Mouse (Mus musculus): Measurements from ENCODE around the gene Gm49358. TPM values are rescaled to one million over a fixed set of nuclear protein-coding genes. Genes with fewer than 3 reads are reported as not detected.
A peak's percentile ranks its signal among the peaks of the same experiment; 100 is the strongest.

Gm49358 gene
- polyA plus RNA-seq, 1 experiment from 2014 or later: not detected

- Histone ChIP-seq H3K27ac (replicated peaks in 1 of 2; ENCODE audit: control insufficient read depth in 1 of 2, insufficient read depth in 1 of 2, low read depth in 2 of 2, low read length in 2 of 2) (no peak overlapping the region), H3K4me2 (ENCODE audit: low read length) (no peak overlapping the region), H3K27me3 (ENCODE audit: control insufficient read depth, insufficient read depth, low read length) (no peaks in the 10 kb centered on the region), H3K4me3 (ENCODE audit: control insufficient read depth in 1 of 2, insufficient read depth in 1 of 2, low read depth in 1 of 2, low read length in 2 of 2) (no peak overlapping the region), H3K9me3 (ENCODE audit: control insufficient read depth, low read length) (no peaks in the 10 kb centered on the region), H3K4me1 (ENCODE audit: control insufficient read depth in 2 of 2, insufficient read depth in 2 of 2, low read length in 2 of 2) (no peaks in the 10 kb centered on the region), H3K9ac (ENCODE audit: low read length) (no peak overlapping the region), H3K36me3 (ENCODE audit: control insufficient read depth, insufficient read depth, low read length) (no peaks in the 10 kb centered on the region)
- 61% methylated on average over 6 of the region's 6 CpGs for WGBS
- ATAC-seq (ENCODE audit: insufficient number of reproducible peaks, insufficient read depth, low FRiP score, low read depth): no peak
Measured at GRCm38 (mm10) chr10:86755816-86756502, 7.8 kb upstream of the Gm49358 start.

GRCm38 (mm10) chr10:86757724-86758123, 6.0 kb upstream of the Gm49358 start:
- Histone ChIP-seq H3K36me3 (ENCODE audit: control insufficient read depth, insufficient read depth, low read length) (no peaks in the 10 kb centered on the region), H3K9ac (ENCODE audit: low read length) (no peak overlapping the region), H3K4me2 (ENCODE audit: low read length) (no peak overlapping the region), H3K9me3 (ENCODE audit: control insufficient read depth, low read length) (no peaks in the 10 kb centered on the region), H3K4me3 (ENCODE audit: control insufficient read depth in 1 of 2, insufficient read depth in 1 of 2, low read depth in 1 of 2, low read length in 2 of 2) (no peak overlapping the region), H3K27me3 (ENCODE audit: control insufficient read depth, insufficient read depth, low read length) (no peaks in the 10 kb centered on the region), H3K27ac (replicated peaks in 1 of 2; ENCODE audit: control insufficient read depth in 1 of 2, insufficient read depth in 1 of 2, low read depth in 2 of 2, low read length in 2 of 2) (no peak overlapping the region), H3K4me1 (ENCODE audit: control insufficient read depth in 2 of 2, insufficient read depth in 2 of 2, low read length in 2 of 2) (no peaks in the 10 kb centered on the region)
- 92% methylated on average over 1 of the region's 1 CpGs for WGBS
- no peak for ATAC-seq (ENCODE audit: insufficient number of reproducible peaks, insufficient read depth, low FRiP score, low read depth)

GRCm38 (mm10) chr10:86758211-86758610, 5.6 kb upstream of the Gm49358 start:
- no peak overlapping the region for H3K9ac ChIP-seq (ENCODE audit: low read length)
- no peaks in the 10 kb centered on the region for H3K4me1 ChIP-seq (ENCODE audit: control insufficient read depth in 2 of 2, insufficient read depth in 2 of 2, low read length in 2 of 2)
- 86% methylated on average over 6 of the region's 6 CpGs for WGBS
- H3K4me3 ChIP-seq (ENCODE audit: control insufficient read depth in 1 of 2, insufficient read depth in 1 of 2, low read depth in 1 of 2, low read length in 2 of 2): no peak overlapping the region
- H3K27me3 ChIP-seq (ENCODE audit: control insufficient read depth, insufficient read depth, low read length): no peaks in the 10 kb centered on the region
- H3K4me2 ChIP-seq (ENCODE audit: low read length): no peak overlapping the region
- H3K9me3 ChIP-seq (ENCODE audit: control insufficient read depth, low read length): no peaks in the 10 kb centered on the region
- no peak for ATAC-seq (ENCODE audit: insufficient number of reproducible peaks, insufficient read depth, low FRiP score, low read depth)
- no peak overlapping the region for H3K27ac ChIP-seq (replicated peaks in 1 of 2; ENCODE audit: control insufficient read depth in 1 of 2, insufficient read depth in 1 of 2, low read depth in 2 of 2, low read length in 2 of 2)
- H3K36me3 ChIP-seq (ENCODE audit: control insufficient read depth, insufficient read depth, low read length): no peaks in the 10 kb centered on the region

GRCm38 (mm10) chr10:86761236-86761635, 2.5 kb upstream of the Gm49358 start:
- ATAC-seq (ENCODE audit: insufficient number of reproducible peaks, insufficient read depth, low FRiP score, low read depth): 0 out of 2 replicates have a peak, but pooled peaks have one; percentile 13
- no peaks in the 10 kb centered on the region for H3K27me3 ChIP-seq (ENCODE audit: control insufficient read depth, insufficient read depth, low read length)
- no peaks in the 10 kb centered on the region for H3K4me1 ChIP-seq (ENCODE audit: control insufficient read depth in 2 of 2, insufficient read depth in 2 of 2, low read length in 2 of 2)
- no peak overlapping the region for H3K4me2 ChIP-seq (ENCODE audit: low read length)
- no peak overlapping the region for H3K27ac ChIP-seq (replicated peaks in 1 of 2; ENCODE audit: control insufficient read depth in 1 of 2, insufficient read depth in 1 of 2, low read depth in 2 of 2, low read length in 2 of 2)
- no peaks in the 10 kb centered on the region for H3K36me3 ChIP-seq (ENCODE audit: control insufficient read depth, insufficient read depth, low read length)
- H3K9me3 ChIP-seq (ENCODE audit: control insufficient read depth, low read length): no peaks in the 10 kb centered on the region
- H3K4me3 ChIP-seq (ENCODE audit: control insufficient read depth in 1 of 2, insufficient read depth in 1 of 2, low read depth in 1 of 2, low read length in 2 of 2): no peak overlapping the region
- no peak overlapping the region for H3K9ac ChIP-seq (ENCODE audit: low read length)
- WGBS: 79% methylated on average over 1 of the region's 1 CpGs

GRCm38 (mm10) chr10:86761722-86762383, 1.9 kb upstream of the Gm49358 start:
- no peaks in the 10 kb centered on the region for H3K27me3 ChIP-seq (ENCODE audit: control insufficient read depth, insufficient read depth, low read length)
- ATAC-seq (ENCODE audit: insufficient number of reproducible peaks, insufficient read depth, low FRiP score, low read depth): no peak
- no peaks in the 10 kb centered on the region for H3K9me3 ChIP-seq (ENCODE audit: control insufficient read depth, low read length)
- H3K9ac ChIP-seq (ENCODE audit: low read length): no peak overlapping the region
- H3K27ac ChIP-seq (replicated peaks in 1 of 2; ENCODE audit: control insufficient read depth in 1 of 2, insufficient read depth in 1 of 2, low read depth in 2 of 2, low read length in 2 of 2): no peak overlapping the region
- no peak overlapping the region for H3K4me3 ChIP-seq (ENCODE audit: control insufficient read depth in 1 of 2, insufficient read depth in 1 of 2, low read depth in 1 of 2, low read length in 2 of 2)
- H3K36me3 ChIP-seq (ENCODE audit: control insufficient read depth, insufficient read depth, low read length): no peaks in the 10 kb centered on the region
- no peaks in the 10 kb centered on the region for H3K4me1 ChIP-seq (ENCODE audit: control insufficient read depth in 2 of 2, insufficient read depth in 2 of 2, low read length in 2 of 2)
- no peak overlapping the region for H3K4me2 ChIP-seq (ENCODE audit: low read length)
- WGBS: 26% methylated on average over 7 of the region's 7 CpGs

- Histone ChIP-seq H3K27me3 (ENCODE audit: control insufficient read depth, insufficient read depth, low read length) (no peaks in the 10 kb centered on the region), H3K4me2 (ENCODE audit: low read length) (no peak overlapping the region), H3K27ac (replicated peaks in 1 of 2; ENCODE audit: control insufficient read depth in 1 of 2, insufficient read depth in 1 of 2, low read depth in 2 of 2, low read length in 2 of 2) (no peak overlapping the region), H3K36me3 (ENCODE audit: control insufficient read depth, insufficient read depth, low read length) (no peaks in the 10 kb centered on the region), H3K9ac (ENCODE audit: low read length) (no peak overlapping the region), H3K4me1 (ENCODE audit: control insufficient read depth in 2 of 2, insufficient read depth in 2 of 2, low read length in 2 of 2) (no peaks in the 10 kb centered on the region), H3K4me3 (ENCODE audit: control insufficient read depth in 1 of 2, insufficient read depth in 1 of 2, low read depth in 1 of 2, low read length in 2 of 2) (no peak overlapping the region), H3K9me3 (ENCODE audit: control insufficient read depth, low read length) (no peaks in the 10 kb centered on the region)
- no peak for ATAC-seq (ENCODE audit: insufficient number of reproducible peaks, insufficient read depth, low FRiP score, low read depth)
- WGBS: 44% methylated on average over 3 of the region's 3 CpGs
Measured at GRCm38 (mm10) chr10:86762384-86762730, 1.4 kb upstream of the Gm49358 start.

- WGBS: 77% methylated on average over 4 of the region's 4 CpGs
- H3K9ac ChIP-seq (ENCODE audit: low read length): no peak overlapping the region
- 0 out of 2 replicates have a peak, but pooled peaks cover 3% of the 10 kb centered on the region for H3K9me3 ChIP-seq (ENCODE audit: control insufficient read depth, low read length)
- H3K4me3 ChIP-seq (ENCODE audit: control insufficient read depth in 1 of 2, insufficient read depth in 1 of 2, low read depth in 1 of 2, low read length in 2 of 2): no peak overlapping the region
- no peak for ATAC-seq (ENCODE audit: insufficient number of reproducible peaks, insufficient read depth, low FRiP score, low read depth)
- no peak overlapping the region for H3K4me2 ChIP-seq (ENCODE audit: low read length)
- H3K4me1 ChIP-seq (ENCODE audit: control insufficient read depth in 2 of 2, insufficient read depth in 2 of 2, low read length in 2 of 2): no peaks in the 10 kb centered on the region; a peak in 1 of 4 replicates
- no peaks in the 10 kb centered on the region for H3K27me3 ChIP-seq (ENCODE audit: control insufficient read depth, insufficient read depth, low read length)
- H3K27ac ChIP-seq (replicated peaks in 1 of 2; ENCODE audit: control insufficient read depth in 1 of 2, insufficient read depth in 1 of 2, low read depth in 2 of 2, low read length in 2 of 2): no peak overlapping the region
- no peaks in the 10 kb centered on the region for H3K36me3 ChIP-seq (ENCODE audit: control insufficient read depth, insufficient read depth, low read length)
Measured at GRCm38 (mm10) chr10:86765344-86765966, 1.7 kb downstream of the Gm49358 start.
